Mouse (Mus musculus) urinary bladder, postnatal 14 days (tissue): ENCODE results near the gene Abtb1.

Experiments used
- DNase-seq: peaks from one replicate; pipeline ENCODE4 v3.0.0; 2021; ENCODE audit warnings: low spot score

The Abtb1 gene

GRCm38 (mm10) chr6:88854509-88854908 lies 12.7 kb upstream of the Abtb1 start:
- DNase-seq, result no peak

DNA sequence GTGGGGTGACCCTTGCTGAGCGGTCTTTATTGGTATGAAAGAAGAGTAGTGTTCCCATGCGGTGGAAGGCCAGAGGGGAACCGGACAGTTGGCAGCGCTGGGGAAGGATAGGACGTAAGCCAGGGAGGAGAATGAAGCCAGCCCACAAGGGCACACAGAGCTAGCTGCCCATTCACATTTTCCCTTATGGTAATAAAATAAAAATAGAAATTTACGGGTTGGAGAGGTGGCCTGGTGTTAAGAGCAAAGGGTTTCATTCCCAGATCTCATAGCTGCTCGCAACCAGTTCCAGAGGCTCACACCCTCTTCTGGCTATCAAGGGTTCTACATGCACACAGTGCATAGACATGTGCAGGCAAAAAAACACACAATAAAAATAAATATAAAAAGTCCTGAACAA lies 8.2 kb upstream of the Abtb1 start:
- DNase-seq, result no peak

DNA sequence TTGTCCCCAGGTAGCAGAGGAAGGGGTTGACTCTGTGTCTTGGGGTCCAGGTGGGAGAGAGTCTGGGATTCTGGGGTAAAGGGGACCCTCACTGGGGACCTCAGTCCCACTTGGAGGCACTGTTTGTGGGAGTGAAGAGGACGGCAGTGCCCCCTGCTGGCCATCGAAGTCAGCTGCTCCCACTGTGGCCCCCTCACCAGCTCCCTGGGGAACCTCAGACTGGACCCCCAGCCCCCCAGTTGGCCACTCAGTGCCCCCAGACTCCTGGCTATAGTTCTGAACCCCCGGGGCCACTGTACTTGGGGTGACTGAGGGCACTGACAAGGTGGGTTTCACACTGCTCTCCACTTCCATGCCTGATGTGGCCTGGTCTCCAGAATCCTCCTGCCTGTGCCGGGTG lies 7.5 kb upstream of the Abtb1 start:
- no peak for DNase-seq

DNA sequence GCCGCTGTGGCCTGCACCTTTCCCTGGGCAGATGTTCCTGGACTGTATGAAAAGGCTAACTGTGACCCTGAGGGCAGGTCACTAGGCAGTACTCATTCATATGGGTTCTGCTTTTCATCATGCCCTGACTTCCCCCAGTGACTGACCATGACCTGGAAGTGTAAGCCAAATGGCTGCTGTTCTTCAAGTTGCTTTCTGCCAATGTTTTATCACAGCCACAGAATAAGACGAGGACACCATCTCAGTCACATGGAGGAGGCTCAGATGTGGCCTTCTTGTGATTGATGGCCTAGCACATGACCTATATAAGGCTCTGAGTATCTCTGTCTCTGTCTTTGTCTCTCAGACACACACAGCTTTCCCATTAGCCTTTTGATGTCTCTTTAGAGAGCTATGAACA lies 5.8 kb upstream of the Abtb1 start:
- no peak for DNase-seq

DNA sequence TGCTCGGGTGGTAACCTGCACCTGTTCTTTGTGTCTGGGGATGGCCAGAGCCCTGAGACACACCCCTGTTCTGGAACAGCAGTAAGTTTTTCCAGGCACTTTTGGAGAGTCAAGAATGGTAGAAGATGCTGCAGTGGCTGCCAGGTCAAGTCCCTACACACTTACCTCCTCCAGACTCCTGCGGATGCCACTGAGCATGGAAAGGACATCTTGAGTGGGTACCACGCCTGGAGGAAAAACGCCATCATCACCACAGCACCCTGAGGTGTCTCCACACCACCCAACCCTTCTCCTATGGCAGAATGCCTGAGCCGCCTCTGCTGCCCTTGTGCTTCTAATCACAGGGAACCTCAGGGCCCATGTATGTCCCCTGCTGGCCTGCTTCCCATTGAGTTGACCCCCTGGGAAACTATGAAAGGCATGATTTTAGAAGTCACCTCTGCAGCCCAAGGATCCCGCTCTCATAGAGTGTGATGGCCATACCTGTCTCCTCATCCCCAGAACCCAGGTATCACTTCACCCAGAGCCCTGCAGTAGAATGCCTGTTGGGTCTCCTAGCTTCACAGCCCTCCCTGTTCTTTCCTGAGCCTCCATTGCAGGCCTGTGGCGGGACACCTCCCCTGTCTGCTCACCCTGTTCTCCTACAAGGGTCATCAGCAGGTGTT lies 3.2 kb upstream of the Abtb1 start:
- no peak for DNase-seq

DNA sequence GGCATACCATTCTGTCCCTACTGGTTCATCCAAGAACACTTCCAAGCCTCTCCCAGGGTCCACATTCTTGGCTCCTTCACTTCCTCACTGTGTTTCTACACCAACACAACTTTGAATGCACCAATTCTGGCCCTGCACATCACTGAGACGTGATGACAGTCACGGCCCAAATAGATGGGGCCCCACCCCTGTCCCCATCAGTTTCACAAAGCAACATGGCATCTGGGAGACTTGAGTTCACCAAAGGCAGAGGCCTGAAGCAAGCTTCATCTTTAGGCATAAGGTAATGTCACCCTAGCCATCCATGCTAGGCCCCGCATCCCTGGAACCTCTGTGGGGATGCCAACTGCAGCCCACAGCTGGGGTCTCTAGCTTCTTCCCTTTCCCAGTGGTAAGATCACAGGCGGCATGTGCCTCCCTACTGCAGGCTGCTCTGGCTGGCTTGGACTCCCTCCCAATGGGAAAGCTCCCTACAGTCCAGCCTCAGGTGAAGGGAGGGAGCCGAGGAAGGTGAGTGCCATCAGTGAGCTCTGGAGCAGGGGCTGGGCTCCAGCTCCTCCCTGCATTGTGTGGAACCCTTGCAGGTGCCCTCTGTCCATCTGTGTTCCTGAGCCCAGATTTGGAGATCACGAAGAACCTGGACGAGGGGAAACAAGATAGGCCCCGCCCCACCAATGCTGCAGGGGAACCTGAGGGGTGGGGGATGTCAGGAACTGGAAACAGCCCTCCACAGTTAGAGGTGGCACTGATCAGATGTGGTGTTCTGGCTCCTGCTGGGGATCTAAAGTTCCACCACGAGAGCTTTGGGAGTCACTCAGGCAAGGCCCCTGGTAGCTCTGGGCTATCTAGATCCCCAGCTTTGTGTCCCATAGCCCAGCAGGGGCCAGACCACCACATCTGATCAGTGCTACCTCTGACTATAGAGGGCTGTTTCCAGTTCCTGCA lies 2.3 kb upstream of the Abtb1 start:
- DNase-seq, result no peak

DNA sequence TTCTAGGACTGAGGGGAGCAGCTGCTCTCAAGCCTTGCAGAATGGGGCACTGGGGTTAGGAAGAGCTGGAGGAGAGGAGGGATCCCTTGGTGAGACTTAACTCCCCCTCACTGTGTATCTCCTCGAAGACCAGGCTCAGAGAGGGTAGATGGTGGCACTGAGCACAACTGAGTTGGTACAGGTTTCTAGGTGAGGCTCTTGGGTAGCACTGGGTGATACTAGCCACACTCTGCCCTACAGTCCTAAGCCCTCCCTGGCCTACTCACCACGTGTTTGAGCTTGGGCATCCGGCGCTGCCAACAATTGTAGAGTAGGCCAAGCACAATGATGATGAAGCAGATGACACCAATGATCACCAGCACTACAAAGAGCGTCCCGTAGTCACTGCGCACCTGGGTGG lies 1.5 kb upstream of the Abtb1 start:
- DNase-seq, result no peak

- peak; percentile 46 for DNase-seq
Measured at GRCm38 (mm10) chr6:88842731-88843151, 957 bp upstream of the Abtb1 start.

DNA sequence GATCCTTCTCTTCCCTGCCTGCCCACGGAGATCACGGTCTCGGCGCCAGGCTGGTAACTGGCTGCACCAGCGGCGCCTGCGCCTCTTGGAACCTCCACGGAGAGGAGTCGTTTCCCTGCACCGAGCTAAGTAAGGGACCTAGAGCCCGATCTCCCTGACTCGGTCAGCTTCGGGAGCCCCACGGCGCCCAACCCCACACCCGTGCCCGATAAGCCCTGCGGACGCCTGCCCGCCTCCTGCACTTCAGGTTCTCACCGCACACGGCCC lies 337 bp downstream of the Abtb1 start:
- no peak for DNase-seq

- no peak for DNase-seq
Measured at GRCm38 (mm10) chr6:88840791-88841513, 832 bp downstream of the Abtb1 start.

DNA sequence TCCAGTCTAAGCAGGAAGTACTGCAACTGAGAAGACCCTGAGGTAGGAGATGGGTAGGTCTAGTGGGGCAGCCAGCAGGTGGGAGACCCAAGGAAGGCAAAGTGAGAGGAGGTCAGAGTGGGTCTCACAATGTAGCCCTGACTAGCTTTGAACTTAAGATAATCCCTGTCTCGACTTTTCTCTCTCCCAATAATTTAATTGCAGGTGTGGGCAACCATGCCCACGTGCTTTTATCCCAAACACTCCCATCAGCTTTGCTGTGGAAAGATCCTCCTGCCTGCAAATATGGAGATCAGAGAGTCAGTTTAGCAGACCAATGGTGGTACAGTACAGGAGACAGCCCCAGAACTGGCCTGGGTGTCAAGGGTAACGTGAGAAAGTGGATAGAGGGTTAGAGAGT lies 1.6 kb downstream of the Abtb1 start:
- no peak for DNase-seq

DNA sequence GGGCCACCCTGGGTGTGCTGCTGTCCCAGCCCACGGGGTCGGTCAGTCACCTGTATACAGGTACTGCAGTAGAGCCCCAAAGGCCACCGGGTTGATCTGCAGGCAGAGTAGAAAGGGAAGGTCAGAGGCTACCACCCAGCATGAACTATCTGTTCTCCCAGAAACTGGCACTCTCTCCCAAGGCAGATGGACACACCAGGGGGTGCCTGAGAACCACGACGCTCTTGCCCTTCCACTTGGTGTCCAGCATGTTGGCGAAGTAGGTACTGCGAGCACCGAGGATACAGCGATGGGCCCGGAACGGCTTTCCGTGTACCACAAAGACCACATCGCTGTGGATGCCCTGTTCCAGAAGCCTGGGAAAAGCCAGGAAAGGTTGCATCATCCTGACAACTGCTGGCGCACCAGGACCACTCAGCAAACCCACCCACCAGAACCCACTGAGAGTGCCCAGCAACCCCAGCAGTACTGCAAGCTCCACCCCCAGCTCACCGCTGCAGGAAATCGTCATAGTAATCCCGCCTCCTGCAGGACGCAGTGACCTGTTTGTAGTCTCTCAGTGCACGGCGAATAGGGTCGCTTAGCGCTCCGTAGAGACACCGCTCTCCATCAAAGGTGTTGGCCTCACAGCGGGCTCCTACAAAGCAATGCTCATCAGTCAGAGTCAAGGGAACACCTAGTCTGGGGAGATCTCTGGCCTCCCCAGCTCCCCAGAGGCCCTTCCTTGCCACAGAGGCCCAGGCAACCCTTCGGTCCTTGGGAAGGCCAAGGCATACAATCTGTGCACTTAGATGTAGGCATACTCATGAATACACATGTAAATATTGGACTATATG lies 2.4 kb downstream of the Abtb1 start:
- DNase-seq, result no peak

DNA sequence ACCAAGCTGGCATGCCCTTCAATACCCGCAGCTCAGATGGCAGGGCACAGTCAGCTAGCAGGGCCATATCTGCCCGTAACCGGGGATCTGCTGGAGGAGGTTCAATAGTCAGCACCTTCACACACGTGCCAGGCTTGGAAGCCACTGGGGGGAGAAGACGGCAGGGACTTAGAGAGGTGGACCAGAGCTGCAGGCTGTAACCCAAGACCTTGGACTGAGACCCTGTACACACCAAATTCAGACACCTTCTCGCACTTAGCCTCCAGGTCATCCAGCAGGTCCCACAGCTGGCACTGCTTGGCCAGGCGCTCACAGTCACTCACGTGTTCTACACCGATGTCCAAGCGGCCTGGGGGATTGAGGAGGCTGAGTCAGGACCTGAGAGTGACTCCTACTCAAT lies 3.2 kb downstream of the Abtb1 start:
- no peak for DNase-seq

GRCm38 (mm10) chr6:88837999-88838398 lies 3.8 kb downstream of the Abtb1 start:
- no peak for DNase-seq

- DNase-seq, result no peak
Measured at GRCm38 (mm10) chr6:88836178-88836819, 5.5 kb downstream of the Abtb1 start.

GRCm38 (mm10) chr6:88835047-88835446 lies 6.7 kb downstream of the Abtb1 start:
- DNase-seq, result no peak

DNA sequence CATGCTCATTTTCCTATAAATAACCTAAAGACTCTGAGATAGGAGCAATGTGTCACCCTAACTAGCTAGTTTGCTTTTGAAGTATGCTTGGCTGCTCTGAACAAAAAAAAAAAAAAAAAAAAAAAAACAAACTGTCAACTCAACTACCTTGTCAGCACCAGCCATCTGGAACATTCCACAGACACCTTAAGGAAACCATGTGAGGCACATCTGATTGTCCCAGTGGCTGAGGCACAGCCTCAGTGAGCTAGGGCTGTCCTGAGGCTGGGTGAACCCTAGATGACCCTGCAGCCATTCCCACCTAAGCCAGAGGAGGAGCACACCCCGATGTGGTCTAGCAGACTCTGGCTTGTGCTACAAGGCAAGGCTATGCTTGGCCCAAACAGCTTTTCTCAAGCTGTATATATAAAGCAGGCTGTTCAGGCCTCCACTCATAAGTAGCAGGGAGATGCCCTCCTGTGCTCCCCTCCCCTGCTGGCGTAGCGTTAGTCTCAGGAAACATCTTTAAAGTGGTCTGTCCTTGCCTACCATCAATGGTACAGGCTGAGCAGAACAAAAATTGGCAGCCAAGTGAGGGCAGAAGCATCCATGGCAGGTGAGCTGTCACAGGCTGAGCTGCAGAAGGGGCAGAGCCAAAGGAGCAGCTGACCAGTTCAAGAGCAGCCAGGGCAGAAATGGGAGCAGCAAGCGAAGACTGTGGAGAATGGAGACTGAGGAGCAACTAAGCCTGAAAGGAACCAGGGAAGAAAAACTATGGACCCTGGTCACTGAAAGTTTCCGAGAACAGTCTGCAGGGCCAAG lies 8.2 kb downstream of the Abtb1 start:
- DNase-seq, result no peak

- no peak for DNase-seq
Measured at GRCm38 (mm10) chr6:88832663-88833062, 9.1 kb downstream of the Abtb1 start.

DNA sequence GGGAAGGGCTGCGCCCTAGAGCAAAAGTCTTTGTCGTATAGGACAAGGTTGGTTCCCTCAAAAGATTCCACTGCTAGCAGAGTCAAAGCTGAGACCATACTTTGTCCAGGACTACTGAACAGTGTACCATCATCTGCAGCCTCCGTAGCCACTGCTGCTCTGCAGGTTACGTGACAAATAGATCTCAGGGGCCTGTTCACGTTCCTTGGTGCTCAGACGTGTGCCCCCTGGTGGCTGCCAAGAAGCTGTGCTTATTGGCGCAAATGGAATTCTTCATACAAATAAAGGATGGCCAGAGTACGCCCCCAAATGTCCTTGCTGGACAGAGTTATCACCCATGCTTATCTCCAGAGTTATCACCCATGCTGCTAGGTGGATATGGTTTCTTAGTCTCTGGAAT lies 10.3 kb downstream of the Abtb1 start:
- DNase-seq, result peak; percentile 67

GRCm38 (mm10) chr6:88830112-88830702 lies 11.6 kb downstream of the Abtb1 start:
- no peak for DNase-seq
